Mouse (Mus musculus) frontal cortex, postnatal 25 days (tissue): Measurements from ENCODE around the gene Gli2.

ENCODE experiments used
- DNase-seq, 2 experiments: peaks; one replicate each; pipeline ENCODE4 v3.0.0; 2022; ENCODE audit warnings: low spot score in 2 of 2

Gli2 gene

DNA sequence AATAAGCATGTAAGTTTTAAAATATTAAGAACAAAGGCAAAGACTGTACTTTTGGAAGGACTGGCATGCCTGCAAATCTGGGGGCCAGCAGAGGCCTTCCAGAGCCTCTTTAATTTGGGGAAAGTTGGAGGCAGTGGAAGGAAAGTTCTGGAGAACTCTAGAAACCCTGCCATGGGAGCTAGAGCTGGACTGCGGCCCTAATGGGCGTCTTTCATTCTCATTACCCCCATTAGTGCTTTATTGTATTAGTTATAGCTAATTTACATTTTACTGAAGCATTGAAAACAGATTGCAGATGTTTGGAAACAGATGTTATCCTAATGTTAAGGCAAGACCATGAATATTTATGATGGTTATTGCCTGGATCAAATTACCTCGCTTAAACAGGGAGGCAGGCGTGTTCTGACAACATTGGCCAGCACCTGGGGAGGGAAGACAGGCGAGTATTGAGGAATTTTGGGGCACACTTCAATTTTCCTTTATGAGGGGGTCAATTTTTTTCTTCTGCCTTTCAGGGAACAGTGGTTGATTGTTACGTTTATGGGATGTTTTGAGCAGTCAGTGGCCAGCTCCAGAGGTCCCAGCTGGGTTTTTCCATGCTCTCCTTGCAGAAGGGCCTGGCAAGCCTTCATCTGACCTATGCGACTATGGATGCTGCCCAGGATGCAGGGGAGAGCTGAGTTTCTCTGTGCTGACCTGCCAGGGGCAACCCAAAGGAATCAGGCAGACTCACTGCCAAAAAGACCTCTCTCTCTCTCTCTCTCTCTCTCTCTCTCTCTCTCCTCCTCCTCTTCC, 253.9 kb downstream of the Gli2 start:
- DNase-seq, result no peak

DNA sequence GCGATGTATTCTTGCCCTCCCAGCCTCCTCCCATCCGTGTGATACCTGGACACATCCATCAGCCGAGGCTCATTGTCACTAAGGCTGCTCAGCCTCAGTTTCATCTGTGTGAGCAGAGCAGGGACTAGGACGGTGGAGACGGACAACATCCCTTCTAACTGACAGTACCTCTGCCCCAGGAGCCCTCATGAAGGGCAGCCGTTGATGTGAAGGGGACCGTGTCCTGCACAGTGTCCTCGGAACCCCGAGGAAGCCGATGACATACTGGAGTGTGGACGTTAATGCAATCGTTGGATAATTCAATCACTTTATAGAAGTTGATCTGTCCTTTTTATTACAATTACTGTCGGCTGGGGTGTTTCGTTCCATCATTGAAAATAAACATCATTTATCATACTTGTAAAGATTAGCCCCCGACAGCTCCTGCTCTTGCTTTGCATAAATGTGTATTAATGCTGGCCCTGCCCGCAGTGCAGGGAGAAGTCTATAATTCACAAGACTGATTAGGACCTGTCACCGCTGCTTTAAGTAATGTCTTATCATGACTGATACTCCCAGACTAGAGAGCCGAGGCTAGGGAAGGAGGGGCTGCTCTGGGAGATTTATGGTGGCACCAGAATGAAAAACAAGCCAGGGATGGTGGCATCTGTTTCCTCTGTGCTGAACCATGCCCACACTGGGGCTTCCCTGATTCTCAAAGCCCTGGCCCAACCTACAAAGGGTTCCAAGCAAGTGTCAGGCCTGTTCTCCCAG, 257.8 kb downstream of the Gli2 start:
- DNase-seq, result no peak

DNA sequence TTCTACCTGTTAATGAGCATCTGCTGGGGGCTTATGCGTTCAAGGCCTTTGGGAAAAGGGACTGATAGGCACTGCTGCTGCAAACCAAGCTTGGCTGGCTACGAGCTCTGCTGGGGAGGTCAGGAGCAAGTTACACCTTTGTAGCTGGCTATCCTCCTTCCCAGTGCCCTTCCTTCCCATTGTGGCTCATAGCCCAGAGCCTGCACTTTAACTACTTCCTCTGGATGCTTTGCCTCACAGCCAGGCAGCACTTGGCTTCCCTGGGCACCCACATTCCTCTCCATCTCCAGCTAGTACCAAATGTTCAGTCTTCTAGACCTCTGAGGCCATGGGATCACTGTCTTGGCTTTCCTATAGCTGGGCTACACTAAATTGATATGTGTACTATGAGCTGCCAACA, 263.5 kb downstream of the Gli2 start:
- DNase-seq, result no peak

DNA sequence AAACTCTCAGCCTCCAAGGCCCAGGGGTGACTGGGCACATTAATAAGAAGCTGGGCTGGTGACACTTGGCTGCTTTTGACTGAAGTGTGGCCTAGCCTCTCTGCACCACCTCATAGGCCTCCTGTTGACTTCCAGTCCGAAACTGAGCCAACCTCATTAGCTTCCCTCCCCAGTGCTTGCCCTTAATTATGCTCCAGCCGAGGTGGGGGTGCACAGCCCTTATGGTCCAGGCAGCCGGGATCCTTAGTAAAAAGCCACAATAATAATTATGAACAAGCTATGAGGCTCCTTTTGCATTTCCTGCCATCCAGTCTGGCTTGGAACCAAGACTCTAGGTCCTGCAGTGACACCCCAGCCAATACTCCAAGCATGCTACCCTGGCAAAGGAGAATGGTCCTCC, 264.0 kb downstream of the Gli2 start:
- DNase-seq, result no peak

DNA sequence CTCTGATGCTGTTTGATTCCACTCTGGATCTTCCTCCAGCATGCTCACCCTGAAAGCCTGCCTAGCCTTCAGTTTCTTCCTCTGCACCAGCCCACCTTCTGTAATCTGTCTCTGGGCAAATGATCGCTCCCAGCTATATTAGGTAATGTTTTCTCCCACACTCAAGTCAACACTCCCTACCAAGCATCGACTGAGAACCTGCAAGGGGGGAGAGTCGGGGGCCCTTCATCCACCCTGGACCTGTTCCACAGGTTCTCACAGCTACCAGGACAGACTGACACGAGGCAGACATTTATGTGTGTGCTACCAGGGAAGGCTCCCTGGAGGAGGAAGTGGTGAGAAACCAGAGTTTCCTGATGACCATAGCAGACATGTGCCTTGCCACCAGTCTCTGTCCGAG, 264.6 kb downstream of the Gli2 start:
- no peak for DNase-seq

DNA sequence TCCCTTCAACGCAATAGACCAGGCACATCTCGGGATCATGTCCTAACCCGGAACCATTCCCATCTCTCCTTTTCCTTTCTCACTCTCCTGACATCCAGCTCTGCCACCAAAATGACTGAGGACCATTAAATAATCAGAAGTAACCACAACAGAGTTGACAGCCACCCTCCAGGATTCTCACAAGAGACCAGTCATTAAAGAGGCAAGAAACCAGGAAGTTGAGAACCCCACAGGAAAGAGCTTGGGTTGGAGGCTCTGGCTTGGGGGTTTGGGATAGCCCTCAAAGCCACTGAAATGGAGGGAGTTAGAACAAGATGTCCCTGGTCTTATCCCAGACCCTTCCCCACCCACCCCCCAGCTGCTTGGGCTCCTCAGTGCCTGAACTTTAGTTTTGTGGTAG, 265.9 kb downstream of the Gli2 start:
- DNase-seq, result no peak
